Mouse (Mus musculus) central nervous system, embryonic 11.5 days (tissue): ENCODE results near the gene Btg4. TPM values are rescaled to one million over a fixed set of nuclear protein-coding genes. Genes with fewer than 3 reads are reported as not detected.

ENCODE experiments used
- polyA plus RNA-seq: library from polyadenylated mRNA; depleted of rRNA; stranded (reverse); fragments of >200 nt; gene quantifications from 2 replicates; pipeline ENCODE4 v1.2.3, GENCODE M21; 2012; rRNA removed

Gene Btg4
- polyA plus RNA-seq, result not detected in 2 replicates

GRCm38 (mm10) chr9:51060601-51061000 is at the start of gene Btg4:
Gene Btg4, plus strand, starts transcription at chr9:51060901.

DNA sequence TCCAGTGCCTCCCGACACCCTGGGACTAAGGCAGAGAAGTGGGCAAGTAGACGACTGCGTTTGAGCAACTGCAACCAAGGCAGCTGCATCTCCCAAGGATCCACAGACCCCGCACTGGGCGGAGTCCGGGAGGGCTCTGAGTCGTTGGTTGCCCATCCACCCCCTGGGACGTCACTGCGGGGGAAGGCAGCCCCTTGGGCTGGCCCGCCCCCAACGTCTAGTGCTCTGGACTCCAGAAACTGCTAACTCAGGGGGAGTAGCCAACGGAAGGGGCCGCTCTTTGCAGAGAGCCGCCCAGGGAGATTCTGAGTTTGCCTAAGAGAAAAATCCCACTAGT is 16.2 kb downstream of the Btg4 start, which contains the start of gene Layn:
Gene Layn, minus strand, starts transcription at position 116 of the 337 bp plus-strand sequence.

DNA sequence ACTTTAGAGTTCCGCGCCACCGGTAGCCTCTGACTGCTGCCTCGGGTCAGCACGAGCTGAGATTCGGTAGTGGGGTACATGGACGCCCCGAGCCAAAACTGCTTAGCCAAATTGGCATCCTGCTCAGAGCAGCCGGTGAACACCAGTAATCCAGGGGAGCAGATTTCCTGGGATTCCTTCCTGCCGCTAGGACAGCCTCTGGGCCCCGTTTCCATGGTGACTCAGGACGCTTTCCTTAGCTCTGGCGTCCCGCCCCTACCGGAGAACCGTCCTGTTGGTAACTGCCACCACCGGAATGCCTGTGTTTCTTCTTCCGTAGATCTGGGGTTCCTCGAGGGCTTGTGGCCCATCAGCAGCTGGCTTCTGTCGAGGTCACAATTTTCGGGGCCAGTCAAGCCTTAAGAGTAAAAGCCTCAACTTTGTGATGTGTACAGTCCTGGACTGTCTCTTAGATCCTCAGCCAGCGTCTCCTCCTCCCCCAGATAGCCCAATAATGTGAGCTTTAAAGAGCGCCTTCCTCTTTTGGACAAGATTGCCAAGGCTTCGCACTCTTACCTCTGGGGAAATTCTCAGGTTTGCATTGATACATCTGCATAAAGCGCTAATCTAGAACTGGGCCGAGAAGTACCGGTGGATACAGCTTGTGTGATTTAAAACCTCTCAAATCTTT is 41.2 kb downstream of the Btg4 start, which contains the start of gene 4833427G06Rik:
Gene 4833427G06Rik, minus strand, starts transcription at position 323 of the 670 bp plus-strand sequence.

GRCm38 (mm10) chr9:51165312-51166180 is 104.8 kb downstream of the Btg4 start, which contains the start of gene Gm32742:
Gene Gm32742, minus strand, starts transcription at chr9:51165517.

Other genes with a start within 250 kb of the Btg4 start
- gene Ppp2r1b, start 215.6 kb upstream of the Btg4 start, polyA plus RNA-seq, result 47.9 and 66.7 TPM in 2 replicates
- 10.7 and 12.6 TPM in 2 replicates for gene Sik2, start 51.8 kb upstream of the Btg4 start, polyA plus RNA-seq
- gene Layn, start 16.2 kb downstream of the Btg4 start, polyA plus RNA-seq, result 1.4 and 1.8 TPM in 2 replicates
- 0.08 and 0.12 TPM in 2 replicates for gene 4833427G06Rik, start 41.2 kb downstream of the Btg4 start, polyA plus RNA-seq
- gene Gm32742, start 104.6 kb downstream of the Btg4 start, polyA plus RNA-seq, result 0.02 and 0.04 TPM in 2 replicates
- 0.01 and 0.09 TPM in 2 replicates for gene Pou2af1, start 152.8 kb downstream of the Btg4 start, polyA plus RNA-seq
- 1.0 and 2.2 TPM in 2 replicates for gene Colca2, start 217.7 kb downstream of the Btg4 start, polyA plus RNA-seq